Mouse (Mus musculus): ENCODE data around the gene Tmem251.

- no peak for TF ChIP-seq HCFC1 (IDR thresholded peaks at IDR 0.05; ENCODE audit: borderline replicate concordance, insufficient read depth, low read length)
- no peak for TF ChIP-seq ZC3H11A (IDR thresholded peaks at IDR 0.05; ENCODE audit: borderline replicate concordance, low read depth, low read length)
- TF ChIP-seq CHD2 (IDR thresholded peaks at IDR 0.05; ENCODE audit: low read depth, low read length), result no peak
Measured at GRCm38 (mm10) chr12:102706833-102707463, 36.6 kb upstream of the Tmem251 start.
